Mouse (Mus musculus): Measurements from ENCODE around the gene Dpep3. TPM values are rescaled to one million over a fixed set of nuclear protein-coding genes. Genes with fewer than 3 reads are reported as not detected.

The Dpep3 gene
- not detected in 2 replicates for polyA plus RNA-seq (2012; ENCODE audit: low replicate concordance)

DNA sequence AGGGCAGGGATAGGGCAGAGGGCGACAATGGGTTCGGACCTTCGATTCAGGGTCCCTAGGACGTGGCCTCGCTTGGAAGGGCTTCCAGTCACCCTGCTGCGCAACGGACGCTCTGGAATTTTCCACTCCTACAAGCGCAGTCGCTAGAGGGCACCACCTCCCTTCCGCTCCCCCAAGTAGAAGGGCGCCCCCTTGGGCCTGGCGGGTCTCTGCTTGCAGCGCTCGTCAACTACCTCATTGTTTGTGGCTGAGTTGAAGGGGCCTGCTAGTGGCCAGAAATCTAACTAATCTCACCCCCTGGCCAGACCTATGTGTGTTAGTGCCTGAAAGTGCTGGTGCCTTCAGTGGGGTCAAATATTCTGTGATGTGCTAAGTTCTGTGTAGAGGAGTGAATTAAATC, at the start of gene Dpep3:
Gene Dpep3, minus strand, starts transcription at position 105 of the 400 bp plus-strand sequence.

DNA sequence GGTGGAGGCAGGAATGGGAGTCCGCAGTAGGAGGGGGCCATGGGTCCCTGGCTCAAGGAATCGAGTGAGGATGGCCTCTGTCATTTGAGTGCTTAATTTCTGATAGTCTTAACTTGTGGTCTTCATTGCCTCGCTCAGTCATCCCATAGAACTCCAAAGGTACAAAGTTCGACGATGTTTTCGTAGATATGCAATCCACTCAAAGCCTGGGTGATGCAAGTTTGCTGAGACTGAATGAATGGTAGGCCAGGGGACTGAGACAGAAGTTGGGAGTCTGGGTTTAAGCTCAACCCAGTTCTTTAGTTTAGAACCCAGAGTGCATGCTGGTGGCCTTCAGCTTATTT, 32.4 kb upstream of the Dpep3 start, which contains the start of gene Ddx28:
Gene Ddx28, minus strand, starts transcription at position 240 of the 344 bp plus-strand sequence.

GRCm38 (mm10) chr8:106005875-106006274, 26.6 kb upstream of the Dpep3 start, which contains the start of gene Dpep2nb:
Gene Dpep2nb (minus strand): TSS chr8:106005975.

DNA sequence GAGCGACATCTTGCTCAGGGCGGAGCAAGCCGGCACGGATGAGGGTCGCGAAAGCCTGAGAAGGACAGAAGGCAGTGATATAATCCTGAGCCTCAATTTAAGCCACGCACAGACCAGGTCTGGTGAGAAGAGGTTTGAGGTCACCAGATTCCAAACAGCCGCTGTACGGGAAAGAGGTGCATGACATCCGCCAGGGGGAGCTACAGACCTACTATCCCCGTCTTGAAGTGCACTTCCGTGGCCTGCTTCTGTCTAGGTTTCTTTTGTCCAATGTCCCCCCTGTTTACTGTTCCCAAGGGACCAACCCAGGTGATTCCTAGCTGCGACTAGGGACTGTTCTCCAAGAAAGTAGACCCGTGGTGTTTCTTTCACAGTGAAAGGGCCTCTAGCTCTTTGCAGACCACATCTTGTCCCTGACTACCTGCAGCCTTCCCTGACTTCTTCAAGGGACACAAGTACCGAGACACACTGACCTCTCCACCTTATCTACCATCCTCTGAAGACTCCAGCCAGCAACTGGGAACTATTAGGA, 11.7 kb upstream of the Dpep3 start, which contains the start of gene Dus2:
Gene Dus2, plus strand, starts transcription at position 482 of the 532 bp plus-strand sequence.

GRCm38 (mm10) chr8:105965905-105966341, 13.3 kb downstream of the Dpep3 start, which contains the start of gene Slc12a4:
Gene Slc12a4 (minus strand): TSS chr8:105966097.

DNA sequence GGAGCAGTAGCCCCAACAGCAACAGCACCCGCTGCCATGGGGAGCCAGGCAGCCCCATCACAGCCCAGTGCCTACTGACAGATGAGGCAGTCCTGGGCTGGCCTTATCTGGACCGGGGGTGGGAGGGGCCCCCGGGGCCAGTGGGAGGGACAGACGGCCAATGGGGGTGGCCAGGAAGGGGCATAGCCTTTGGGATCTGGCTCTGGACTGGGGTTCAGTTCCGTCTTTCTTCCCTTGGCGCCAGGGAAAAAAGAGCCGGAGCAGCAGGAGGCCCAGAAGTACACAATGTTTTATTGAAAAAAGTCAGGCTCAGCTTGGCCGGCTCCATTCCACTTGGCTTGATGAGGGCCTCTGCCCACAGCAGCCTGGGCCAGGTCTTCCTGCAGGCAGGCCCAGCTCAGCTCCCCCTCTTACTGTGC, 35.9 kb downstream of the Dpep3 start, which contains the start of gene Lcat:
Gene Lcat, minus strand, starts transcription at position 62 of the 419 bp plus-strand sequence.

DNA sequence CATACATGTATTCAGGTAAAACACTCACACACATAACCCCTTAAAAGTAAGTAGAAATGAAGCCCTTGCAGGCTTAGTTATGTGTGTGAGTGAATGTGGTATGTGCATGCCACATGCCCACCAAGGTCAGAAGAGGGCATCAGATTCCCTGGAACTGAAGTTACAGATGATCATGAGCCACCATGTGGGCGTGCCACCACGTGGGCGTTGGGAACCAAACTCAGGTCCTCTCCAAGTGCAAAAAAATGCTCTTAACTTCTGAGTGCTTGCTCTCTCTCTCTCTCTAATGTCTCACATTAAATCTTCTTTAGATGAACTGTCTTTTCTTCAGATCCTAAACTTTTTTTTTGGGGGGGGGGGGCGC, 40.9 kb downstream of the Dpep3 start, which contains the start of gene Psmb10:
Gene Psmb10, minus strand, starts transcription at position 139 of the 364 bp plus-strand sequence.

GRCm38 (mm10) chr8:105933762-105934161, 45.5 kb downstream of the Dpep3 start, which contains the start of gene Ctrl:
Gene Ctrl (minus strand): TSS chr8:105933862.

Other genes starting within 250 kb of the Dpep3 start
- 4.4 and 7.9 TPM in 2 replicates for gene Gfod2, start 220.8 kb downstream of the Dpep3 start, polyA plus RNA-seq (2012; ENCODE audit: low replicate concordance)
- gene Ranbp10, start 152.1 kb downstream of the Dpep3 start, polyA plus RNA-seq (2012; ENCODE audit: low replicate concordance): 43.5 and 111 TPM in 2 replicates
- not detected in 2 replicates for gene Tsnaxip1, start 151.7 kb downstream of the Dpep3 start, polyA plus RNA-seq (2012; ENCODE audit: low replicate concordance)
- gene Cenpt, start 126.2 kb downstream of the Dpep3 start, polyA plus RNA-seq (2012; ENCODE audit: low replicate concordance): 14.1 and 23.1 TPM in 2 replicates
- gene Thap11, start 124.3 kb downstream of the Dpep3 start, polyA plus RNA-seq (2012; ENCODE audit: low replicate concordance): 18.1 and 52.4 TPM in 2 replicates
- 81.1 and 133 TPM in 2 replicates for gene Nutf2, start 118.8 kb downstream of the Dpep3 start, polyA plus RNA-seq (2012; ENCODE audit: low replicate concordance)
- 14.8 and 34.3 TPM in 2 replicates for gene Edc4, start 98.5 kb downstream of the Dpep3 start, polyA plus RNA-seq (2012; ENCODE audit: low replicate concordance)
- gene Nrn1l, start 85.9 kb downstream of the Dpep3 start, polyA plus RNA-seq (2012; ENCODE audit: low replicate concordance): 3.1 and 7.0 TPM in 2 replicates
- 4.1 and 19.3 TPM in 2 replicates for gene Pskh1, start 79.0 kb downstream of the Dpep3 start, polyA plus RNA-seq (2012; ENCODE audit: low replicate concordance)
- gene Ctrl, start 45.6 kb downstream of the Dpep3 start, polyA plus RNA-seq (2012; ENCODE audit: low replicate concordance): 0.21 and 1.7 TPM in 2 replicates
- gene Psmb10, start 41.0 kb downstream of the Dpep3 start, polyA plus RNA-seq (2012; ENCODE audit: low replicate concordance): 109 and 171 TPM in 2 replicates
- 1.2 and 4.9 TPM in 2 replicates for gene Lcat, start 36.0 kb downstream of the Dpep3 start, polyA plus RNA-seq (2012; ENCODE audit: low replicate concordance)
- 28.3 and 35.5 TPM in 2 replicates for gene Slc12a4, start 13.3 kb downstream of the Dpep3 start, polyA plus RNA-seq (2012; ENCODE audit: low replicate concordance)
- gene Dus2, start 11.9 kb upstream of the Dpep3 start, polyA plus RNA-seq (2012; ENCODE audit: low replicate concordance): 2.9 and 6.0 TPM in 2 replicates
- gene Dpep2nb, start 26.5 kb upstream of the Dpep3 start, polyA plus RNA-seq (2012; ENCODE audit: low replicate concordance): not detected in 2 replicates
- 20.3 and 22.1 TPM in 2 replicates for gene Ddx28, start 32.5 kb upstream of the Dpep3 start, polyA plus RNA-seq (2012; ENCODE audit: low replicate concordance)
- 11.8 and 20.8 TPM in 2 replicates for gene Nfatc3, start 79.4 kb upstream of the Dpep3 start, polyA plus RNA-seq (2012; ENCODE audit: low replicate concordance)
- gene Esrp2, start 157.5 kb upstream of the Dpep3 start, polyA plus RNA-seq (2012; ENCODE audit: low replicate concordance): 0.09 TPM in 1 of 2 replicates, not detected in the other
- gene Pla2g15, start 171.0 kb upstream of the Dpep3 start, polyA plus RNA-seq (2012; ENCODE audit: low replicate concordance): 9.8 and 15.4 TPM in 2 replicates
- 0.93 and 1.3 TPM in 2 replicates for gene Slc7a6, start 189.4 kb upstream of the Dpep3 start, polyA plus RNA-seq (2012; ENCODE audit: low replicate concordance)
- gene Slc7a6os, start 231.5 kb upstream of the Dpep3 start, polyA plus RNA-seq (2012; ENCODE audit: low replicate concordance): 13.4 and 14.1 TPM in 2 replicates
- gene Prmt7, start 231.5 kb upstream of the Dpep3 start, polyA plus RNA-seq (2012; ENCODE audit: low replicate concordance): 3.3 and 44.3 TPM in 2 replicates

All from leukemia stem cell, adult 10-12 weeks (primary cell).